Mouse (Mus musculus): ENCODE measurements around the gene Auts2.

Auts2 gene

GRCm38 (mm10) chr5:132388746-132389145, 154.4 kb downstream of the Auts2 start:
- 51% methylated on average over 5 of the region's 5 CpGs for WGBS

DNA sequence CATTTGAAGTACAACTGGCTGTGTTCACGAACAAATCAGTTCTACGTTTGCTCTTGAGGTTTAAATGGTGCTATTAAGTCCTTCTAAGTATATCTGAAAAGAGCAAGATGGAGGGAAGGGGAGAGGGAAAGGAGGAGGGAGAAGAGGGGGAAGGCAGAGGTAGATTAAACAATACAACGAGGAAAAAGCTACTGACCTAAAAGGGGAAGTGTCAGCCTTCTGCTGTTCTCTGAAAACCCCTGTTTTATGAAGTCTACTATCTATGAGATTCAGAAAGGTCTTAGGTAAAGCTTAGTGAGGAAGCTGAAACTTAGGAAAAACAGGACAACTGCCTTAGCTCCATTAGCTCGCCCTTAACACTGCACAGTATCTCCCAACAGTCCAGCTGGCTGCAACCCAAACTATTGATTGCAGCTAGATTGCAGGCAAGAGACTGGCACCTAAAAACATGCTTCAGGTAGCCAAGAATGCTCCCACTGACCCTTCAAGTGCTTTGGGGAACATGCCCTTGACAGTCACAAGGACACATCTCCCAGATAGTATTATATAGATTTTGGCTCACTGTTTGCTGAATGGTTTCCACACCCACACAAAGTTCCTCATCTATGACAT, 157.8 kb downstream of the Auts2 start:
- WGBS: 77% methylated on average over 4 of the region's 4 CpGs

GRCm38 (mm10) chr5:132380261-132380660, 162.9 kb downstream of the Auts2 start:
- WGBS: 80% methylated on average over 5 of the region's 5 CpGs

- 89% methylated on average over 1 of the region's 1 CpGs for WGBS
Observed at GRCm38 (mm10) chr5:132378977-132379376, 164.2 kb downstream of the Auts2 start.

DNA sequence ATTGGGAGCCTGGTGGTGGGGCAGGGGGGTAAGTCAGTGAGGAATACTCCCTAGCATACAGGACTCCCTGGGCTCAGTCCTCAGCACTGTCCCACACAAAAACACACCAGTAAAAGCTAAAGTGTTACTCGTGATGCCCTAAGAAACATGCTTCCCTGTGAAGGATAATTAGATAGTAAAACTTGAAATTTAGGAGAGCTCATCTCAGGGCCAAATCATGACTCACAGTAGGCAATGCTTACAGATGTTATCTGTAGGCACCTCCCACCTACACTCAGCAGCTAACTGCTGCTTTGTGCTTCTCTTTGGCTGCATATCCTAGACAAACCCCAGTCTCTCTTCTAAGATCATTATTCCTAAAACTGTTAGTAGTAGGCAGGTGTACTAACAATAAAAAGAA, 168.0 kb downstream of the Auts2 start:
- WGBS: 53% methylated on average over 1 of the region's 1 CpGs

DNA sequence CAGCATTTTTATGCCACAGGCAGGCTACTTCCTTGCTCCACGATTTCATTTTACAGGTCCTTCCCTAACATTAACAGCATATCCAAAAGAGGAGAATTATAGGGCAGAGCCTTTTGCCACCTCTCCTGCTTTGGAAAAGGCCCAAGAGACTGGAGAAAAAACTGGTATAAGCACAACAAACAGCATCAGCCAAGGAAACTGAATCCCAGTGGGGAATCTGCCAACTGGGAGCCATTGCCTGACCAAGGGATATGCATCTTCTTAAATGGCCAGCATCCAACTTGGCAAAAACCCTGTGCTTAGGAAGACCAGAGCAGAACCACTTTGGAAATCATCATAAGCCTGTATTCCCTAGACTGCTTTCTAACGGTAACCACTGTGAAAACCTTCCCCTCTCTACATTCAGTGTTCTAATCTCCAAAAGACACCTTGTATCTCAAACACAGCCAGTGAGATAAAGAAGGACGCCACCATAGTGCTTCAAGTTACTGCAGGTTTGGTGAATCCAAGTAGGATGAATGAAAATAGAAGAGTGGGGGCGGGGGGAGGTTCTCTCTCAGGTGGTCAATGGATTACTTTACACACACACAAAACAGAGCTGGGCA, 169.6 kb downstream of the Auts2 start:
- WGBS: 66% methylated on average over 4 of the region's 4 CpGs

DNA sequence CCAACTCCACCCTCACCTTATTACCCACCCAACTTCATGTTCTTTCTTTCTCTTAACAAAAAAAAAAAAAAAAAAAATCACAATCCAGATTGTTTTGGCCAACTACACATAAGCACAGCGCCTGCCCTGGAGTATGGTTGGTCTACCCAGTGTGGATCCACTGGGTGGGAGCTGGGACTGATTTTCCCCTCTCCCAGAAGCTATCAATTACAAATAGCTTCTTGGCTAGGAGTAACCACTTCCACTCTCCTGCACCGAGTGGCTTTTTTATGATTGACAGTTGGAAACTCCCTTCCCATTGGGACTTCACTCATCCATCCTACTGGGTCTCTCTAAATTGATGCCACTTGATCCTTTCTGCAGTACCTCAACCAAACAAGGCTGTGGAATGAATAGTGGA, 170.5 kb downstream of the Auts2 start:
- WGBS: 88% methylated on average over 2 of the region's 2 CpGs

GRCm38 (mm10) chr5:132368678-132369088, 174.5 kb downstream of the Auts2 start:
- WGBS: 46% methylated on average over 7 of the region's 7 CpGs

- 95% methylated on average over 1 of the region's 1 CpGs for WGBS
Observed at GRCm38 (mm10) chr5:132361276-132361675, 181.9 kb downstream of the Auts2 start.

DNA sequence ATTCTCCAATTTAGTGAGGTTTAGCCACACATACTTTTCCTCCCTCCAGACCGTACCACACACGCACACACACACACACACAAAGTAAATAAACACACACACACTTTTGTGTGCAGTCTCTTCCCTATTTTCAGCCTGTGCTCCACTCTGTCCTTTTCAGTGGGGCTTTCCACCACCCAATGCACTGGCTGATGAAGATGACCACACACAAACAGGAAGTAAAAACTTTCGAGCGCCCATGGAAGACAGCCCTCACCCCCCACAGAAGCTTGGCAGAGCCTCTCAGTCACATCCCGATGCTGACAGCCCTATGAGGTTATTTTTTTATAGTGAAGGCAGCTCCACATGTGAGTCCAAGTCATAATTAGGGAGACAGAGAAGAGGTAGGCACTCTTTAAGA, 185.4 kb downstream of the Auts2 start:
- 60% methylated on average over 5 of the region's 5 CpGs for WGBS

DNA sequence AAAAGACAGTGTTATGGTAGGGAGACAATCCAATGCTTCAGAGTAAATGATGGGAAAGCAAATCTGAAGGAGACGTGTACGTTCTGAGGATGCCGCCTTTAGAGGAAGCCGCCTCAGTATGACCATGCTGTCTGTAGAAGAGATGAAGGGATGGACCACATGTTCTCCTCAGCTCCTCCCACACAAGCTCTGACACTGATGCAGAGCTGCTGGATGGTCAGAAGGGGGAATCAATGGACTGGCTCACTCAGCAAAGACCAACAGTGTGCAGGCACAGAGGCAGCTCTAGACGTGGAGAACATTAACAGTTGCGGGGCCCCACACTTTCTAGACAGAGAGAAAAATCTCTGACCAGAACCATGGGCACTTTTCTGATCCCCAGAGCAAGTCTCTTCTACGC, 187.2 kb downstream of the Auts2 start:
- WGBS: 71% methylated on average over 7 of the region's 7 CpGs

- 65% methylated on average over 1 of the region's 1 CpGs for WGBS
Observed at GRCm38 (mm10) chr5:132352437-132352836, 190.7 kb downstream of the Auts2 start.

DNA sequence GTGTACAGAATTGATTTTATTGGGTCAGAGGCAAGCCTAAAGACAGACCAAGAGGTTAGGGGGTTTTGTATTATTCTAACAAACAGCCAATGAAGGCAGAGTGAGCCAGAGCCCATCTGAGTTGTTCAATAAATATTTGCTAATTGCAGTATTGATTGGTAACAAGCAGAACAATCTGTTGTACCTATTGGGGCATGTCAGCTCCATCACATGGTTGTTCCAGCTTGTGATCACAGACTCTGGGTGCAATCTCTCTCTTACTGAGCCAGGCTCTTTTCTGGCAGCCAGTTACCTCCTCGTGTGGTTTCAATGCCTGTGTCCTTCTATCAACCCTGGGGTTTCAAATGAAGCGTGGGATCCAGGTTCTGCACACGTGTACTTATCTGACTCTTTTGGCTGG, 201.8 kb downstream of the Auts2 start:
- WGBS: 67% methylated on average over 3 of the region's 3 CpGs

DNA sequence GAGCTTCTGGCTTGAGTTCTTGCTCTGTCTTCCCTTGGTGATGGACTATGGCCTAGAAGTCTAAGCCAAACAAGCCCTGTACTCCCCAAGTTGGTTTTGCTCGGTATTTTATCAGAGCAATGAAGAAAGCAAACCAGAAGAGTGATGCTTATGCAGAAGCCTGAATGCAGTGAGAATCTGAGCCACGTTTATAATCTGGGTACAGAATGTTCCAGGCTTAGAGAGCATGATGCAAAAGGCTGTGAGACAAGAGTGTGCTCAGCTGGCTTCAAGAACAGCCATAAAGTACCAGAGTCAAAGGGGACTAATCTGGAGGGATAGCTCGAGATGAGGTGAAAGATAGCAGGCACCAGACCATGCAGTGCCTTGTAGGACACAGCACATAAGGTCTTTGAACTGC, 205.5 kb downstream of the Auts2 start:
- WGBS: 66% methylated on average over 3 of the region's 3 CpGs

- WGBS: 95% methylated on average over 4 of the region's 4 CpGs
Observed at GRCm38 (mm10) chr5:132335719-132336118, 207.4 kb downstream of the Auts2 start.

DNA sequence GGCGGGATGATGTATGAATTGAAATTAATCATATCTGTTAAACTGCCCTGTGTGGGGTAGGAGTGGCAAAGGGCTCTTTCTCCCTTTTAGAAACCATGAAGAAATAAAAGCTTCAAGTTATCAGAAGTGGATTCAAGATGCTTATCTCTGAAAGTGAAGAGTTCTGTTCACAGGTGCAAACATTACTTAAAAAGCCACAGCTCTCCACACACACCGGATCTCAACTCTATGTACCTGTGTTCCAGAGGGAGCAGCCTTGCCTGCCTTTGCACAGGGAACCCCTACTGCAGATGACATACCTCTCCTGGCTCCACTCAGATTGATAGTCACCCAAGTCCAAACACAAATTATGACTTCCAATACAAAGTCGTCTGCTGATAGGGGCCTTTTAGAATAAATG, 208.3 kb downstream of the Auts2 start:
- 90% methylated on average over 3 of the region's 3 CpGs for WGBS

DNA sequence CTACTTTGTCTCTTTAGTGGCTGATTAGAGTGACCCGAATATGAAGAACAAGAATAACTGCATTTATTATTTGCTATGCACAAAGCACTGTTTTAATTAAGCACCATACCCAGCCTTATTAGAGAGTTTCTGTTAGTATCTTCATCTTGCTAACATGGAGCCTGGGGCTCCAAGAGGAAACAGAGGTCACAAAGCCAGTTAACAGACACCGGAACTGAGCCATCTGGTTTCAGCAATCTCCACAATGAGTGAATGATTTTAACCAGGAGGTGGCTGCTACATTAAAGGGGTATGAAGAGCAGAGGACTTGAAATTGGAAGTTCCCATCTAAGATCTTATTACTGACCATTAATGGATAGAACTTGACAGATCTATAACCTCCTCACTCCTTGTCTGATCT, 209.4 kb downstream of the Auts2 start:
- WGBS: 73% methylated on average over 2 of the region's 2 CpGs

- WGBS: 85% methylated on average over 4 of the region's 4 CpGs
Observed at GRCm38 (mm10) chr5:132332521-132332920, 210.6 kb downstream of the Auts2 start.

DNA sequence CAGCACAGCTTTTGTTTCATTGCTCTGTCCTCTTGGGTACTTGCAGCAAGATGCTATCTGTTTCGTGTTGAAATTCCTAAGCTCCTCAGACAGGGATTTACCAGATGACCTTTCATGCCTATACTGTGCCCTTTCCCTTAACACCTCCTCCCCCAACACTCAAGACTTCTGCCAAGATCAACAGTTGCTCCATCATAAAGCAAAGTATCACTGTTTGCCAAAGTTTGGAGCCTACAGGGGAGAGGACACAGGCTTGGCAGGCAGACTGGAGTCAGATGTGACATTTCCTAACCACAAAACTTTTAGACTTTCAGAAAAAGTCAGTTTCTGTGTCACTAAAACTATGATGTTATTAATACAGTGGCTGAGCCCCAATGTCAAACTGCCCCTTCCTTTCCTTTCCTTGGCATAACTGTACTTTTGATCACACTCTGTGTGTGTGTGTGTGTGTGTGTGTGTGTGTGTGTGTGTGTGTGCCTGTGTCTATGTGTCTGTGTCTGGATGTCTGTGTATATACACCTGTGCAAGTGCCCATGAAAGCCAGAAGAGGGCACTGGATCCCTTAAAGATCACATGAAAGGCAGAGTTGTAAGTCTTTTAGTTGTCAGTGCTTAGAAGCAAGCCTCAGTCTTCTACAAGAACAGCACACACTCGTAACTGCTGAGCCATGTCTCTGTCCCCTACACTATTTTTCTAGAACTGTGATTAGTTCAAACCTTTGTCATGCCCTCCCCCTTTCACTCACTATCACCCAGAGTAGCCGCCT, 213.8 kb downstream of the Auts2 start:
- WGBS: 88% methylated on average over 3 of the region's 3 CpGs

- WGBS: 68% methylated on average over 6 of the region's 6 CpGs
Observed at GRCm38 (mm10) chr5:132324246-132324883, 218.8 kb downstream of the Auts2 start.

DNA sequence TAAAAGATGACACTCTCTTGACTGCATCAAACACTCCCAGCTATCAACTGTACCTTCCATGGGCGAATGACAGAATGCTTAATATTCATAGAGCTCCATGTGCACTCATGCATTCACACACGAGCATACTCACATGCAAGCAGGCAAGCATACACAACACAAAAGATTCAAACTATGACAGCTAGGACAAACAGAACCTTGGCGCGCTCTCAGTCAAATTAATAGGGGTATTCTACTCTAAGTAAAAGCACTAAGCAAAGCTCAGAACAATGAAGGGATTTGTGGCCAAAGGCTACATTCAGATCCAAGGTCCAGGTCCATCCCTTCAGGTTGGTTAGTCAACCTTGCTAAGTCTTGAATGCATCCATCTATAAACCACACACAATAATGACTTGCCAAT, 219.5 kb downstream of the Auts2 start:
- 91% methylated on average over 4 of the region's 4 CpGs for WGBS

- WGBS: 85% methylated on average over 4 of the region's 4 CpGs
Observed at GRCm38 (mm10) chr5:132322971-132323370, 220.2 kb downstream of the Auts2 start.
